Comparison of ENCODE assay signal across 17 mouse cellular contexts in the genomic region with DNA sequence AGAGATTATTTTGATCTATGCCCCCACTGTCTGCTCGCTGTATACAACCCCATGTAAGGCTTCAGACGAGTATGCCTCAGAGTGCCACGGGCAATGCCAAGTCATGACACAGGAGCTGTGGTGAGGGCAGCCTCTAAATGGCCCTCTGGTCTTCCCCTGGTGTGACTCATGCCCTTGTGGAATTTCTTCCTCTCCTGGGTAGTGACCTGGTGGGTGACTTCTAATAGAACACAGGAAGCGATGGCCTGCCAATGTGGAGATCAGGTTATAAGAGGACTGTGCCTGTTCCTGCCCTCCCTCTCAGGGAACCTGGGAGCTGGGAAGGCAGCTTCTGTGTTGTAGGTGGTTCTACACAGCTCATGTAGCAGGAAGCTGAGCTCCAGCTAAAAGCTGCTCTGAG.
DNase-seq lines count a peak whose midpoint lies in the region.
"Had no signal": no experiment of that assay in that cellular context is flagged by ENCODE, and none has a peak within 500 bp of the region (broad histone marks: within the 10 kb centered on the region; RNA-seq: fewer than 3 reads in every experiment).

No protein-coding gene starts in this region.

- DNase-seq in heart, adult 11 months = peak; percentile 84
- no peak for DNase-seq in heart, postnatal 25 days (ENCODE audit: low spot score)
- DNase-seq in Muller cell, postnatal 12 days (ENCODE audit: inconsistent ontology term) = peak; percentile 70
- peak; percentile 9 for DNase-seq in gastrocnemius, postnatal 14 days
- DNase-seq in cerebellum, postnatal 36 days = no peak
- no peak for DNase-seq in thymus, postnatal 4 days
- no peak for DNase-seq in layer of hippocampus, postnatal 10 days (ENCODE audit: low spot score in 2 of 2)
- DNase-seq: adrenal gland, adult 2 months; cerebellum, adult 18-20 months; cerebellum, postnatal 10 days; heart, adult 18-20 months; heart, postnatal 4 days; kidney, adult 11 months; kidney, postnatal 14 days; liver, embryonic 13.5 days; lung, adult 18-20 months; lung, postnatal 4 days had no signal

- intact Hi-C loops in heart, postnatal 25 days (cut with DNase I) = no loop called here
- intact Hi-C loops in gastrocnemius, postnatal 14 days (cut with DNase I; ENCODE audit: low total_unique reads) = no loop called here

Comparison
In these comparisons a context has a peak if more than half of its experiments do, and no peak if none do; other contexts are left out.
1. DNase-seq: peak in heart, adult 11 months (single experiment), Muller cell, postnatal 12 days (single experiment) and gastrocnemius, postnatal 14 days (single experiment); none in heart, postnatal 25 days (single experiment), cerebellum, postnatal 36 days (0 of 2), thymus, postnatal 4 days (single experiment) and layer of hippocampus, postnatal 10 days (0 of 2).